Mouse (Mus musculus) frontal cortex, postnatal 10 days (tissue): ENCODE results near the gene St6galnac3.

Source experiments
- DNase-seq, 2 experiments: peaks; one replicate each; pipeline ENCODE4 v3.0.0; 2022; ENCODE audit warnings: low spot score in 2 of 2, mixed read lengths in 1 of 2

Gene St6galnac3

DNA sequence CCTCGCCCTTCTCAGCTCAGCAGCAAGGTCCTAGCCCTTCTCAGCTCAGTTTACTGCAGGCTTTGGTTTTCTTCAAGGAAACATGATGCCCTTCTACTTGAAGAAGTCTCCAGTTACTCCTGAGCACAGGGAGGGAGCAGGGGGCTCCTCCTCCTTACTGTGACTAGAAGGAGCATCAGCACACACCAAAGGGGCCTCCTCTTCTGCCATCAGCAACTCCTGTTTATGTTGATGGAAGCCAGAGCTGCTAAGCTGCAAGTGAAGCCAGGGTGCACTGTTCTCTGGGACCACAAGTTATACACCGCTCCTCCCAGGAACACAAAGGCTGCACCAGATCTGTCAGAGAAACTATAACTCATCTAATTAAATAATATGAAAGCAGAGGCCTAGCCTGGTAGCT, 34.4 kb downstream of the St6galnac3 start:
- no peak for DNase-seq

DNA sequence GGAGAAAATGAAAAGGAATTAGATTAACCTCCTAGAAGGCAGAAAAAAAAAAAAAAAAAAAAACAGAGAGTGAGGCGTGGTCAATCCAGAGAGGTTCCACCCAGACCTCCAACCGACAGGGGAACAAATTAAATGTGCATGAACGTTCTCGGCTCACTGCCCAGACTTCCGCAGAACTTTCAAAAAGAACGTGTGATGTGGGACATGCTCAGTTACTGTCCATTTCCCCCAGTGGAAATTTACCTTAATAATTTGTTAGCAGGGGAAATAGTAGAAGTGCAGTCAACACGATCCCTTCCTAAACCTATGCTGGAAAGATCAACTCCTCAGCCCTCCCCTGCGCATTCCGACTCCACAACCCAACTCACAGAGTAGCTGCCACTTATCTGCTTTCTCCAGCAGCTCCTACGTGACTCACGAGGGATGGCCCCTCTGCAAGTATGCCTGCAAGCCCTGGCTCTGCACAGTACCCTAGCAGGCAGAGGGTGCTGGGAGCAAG, 35.1 kb downstream of the St6galnac3 start:
- DNase-seq = no peak

DNA sequence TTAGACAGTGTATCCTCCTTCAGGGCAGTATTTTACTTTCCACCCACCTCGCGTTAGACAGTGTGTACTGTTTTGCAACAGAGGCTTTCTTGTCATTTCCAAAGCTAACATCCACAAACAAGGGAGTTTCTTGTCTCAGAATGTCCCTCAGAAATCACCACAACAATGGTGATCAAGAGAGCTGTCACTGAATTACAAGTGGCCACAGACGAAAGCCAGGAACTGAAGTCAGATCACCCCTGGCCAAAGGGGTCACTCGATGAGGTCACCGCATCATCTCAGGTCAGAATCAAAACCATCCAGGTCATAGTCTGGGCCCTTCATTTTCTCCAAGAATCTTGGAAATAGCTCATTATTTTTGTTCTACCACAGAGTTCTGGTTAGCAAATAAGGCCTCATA, 37.1 kb downstream of the St6galnac3 start:
- no peak for DNase-seq

DNA sequence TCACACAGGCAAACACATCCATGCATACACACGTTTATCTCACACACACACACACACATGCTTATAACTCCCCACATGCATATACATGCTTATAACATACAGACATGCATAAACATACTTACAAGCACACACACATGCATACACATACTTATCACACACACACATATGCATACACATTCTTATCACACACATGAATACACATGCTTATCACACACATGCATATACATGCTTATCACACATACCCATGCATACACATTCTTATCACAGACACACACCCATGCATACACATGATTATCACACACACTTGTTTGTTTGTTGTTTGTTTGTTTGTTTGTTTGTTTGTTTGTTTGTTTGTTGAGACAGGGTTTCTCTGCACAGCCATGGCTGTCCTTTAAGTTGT, 40.1 kb downstream of the St6galnac3 start:
- DNase-seq = no peak

DNA sequence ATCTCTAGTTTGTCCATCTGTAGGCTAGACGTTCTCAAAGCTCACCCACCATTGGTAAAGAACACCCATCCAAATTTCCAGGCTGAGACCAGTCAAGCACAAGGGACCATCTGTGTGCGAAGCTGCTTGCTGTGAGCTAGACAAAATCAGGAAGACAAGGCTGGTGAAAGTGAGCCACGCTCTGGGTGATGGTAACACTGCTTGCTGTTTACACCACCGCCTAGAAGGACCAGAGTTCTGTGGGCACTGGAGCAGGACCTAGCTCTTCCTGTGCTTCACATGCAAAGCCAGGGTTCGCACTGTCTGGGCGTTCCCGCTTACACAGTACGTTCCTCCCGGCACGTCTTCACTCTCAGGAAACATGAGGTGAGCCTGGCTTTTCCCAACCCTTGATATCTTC, 42.7 kb downstream of the St6galnac3 start:
- no peak for DNase-seq

DNA sequence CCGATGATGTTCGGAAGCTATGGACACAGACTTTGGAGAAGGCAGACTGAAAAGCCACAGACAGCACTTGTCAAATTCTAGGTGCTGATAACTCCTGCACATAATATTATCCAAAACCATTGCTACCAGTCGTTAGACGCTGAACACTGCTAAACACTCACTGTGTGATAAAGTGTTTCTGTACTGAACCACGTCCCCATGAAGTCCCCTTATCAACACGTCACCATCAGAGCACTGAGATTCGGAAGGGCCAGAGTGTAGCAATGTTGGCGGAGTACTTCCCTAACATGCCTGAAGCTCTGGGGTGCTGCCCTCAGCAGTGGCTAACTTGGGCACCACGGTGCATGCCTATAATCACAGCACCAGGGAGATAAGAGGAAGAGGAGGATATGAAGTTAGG, 43.3 kb downstream of the St6galnac3 start:
- no peak for DNase-seq

DNA sequence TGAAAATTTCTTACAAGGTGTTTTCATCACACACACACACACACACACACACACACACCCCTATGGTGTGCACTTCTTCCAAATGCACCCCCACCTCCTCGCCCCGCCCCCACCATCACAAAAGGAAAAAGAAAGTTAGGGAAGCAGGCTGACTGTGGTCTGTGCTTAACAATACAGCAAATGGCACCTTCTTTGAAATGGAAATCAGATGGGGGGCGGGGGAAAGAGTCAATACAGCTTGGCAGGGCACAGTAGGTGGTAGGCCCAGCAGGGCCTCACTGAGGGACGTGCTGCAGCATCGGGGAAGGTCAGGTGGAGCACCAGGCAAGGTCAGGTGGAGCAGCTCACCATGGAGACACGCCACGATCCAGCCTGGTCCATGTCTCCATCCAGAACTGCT, 49.1 kb downstream of the St6galnac3 start:
- DNase-seq = no peak

DNA sequence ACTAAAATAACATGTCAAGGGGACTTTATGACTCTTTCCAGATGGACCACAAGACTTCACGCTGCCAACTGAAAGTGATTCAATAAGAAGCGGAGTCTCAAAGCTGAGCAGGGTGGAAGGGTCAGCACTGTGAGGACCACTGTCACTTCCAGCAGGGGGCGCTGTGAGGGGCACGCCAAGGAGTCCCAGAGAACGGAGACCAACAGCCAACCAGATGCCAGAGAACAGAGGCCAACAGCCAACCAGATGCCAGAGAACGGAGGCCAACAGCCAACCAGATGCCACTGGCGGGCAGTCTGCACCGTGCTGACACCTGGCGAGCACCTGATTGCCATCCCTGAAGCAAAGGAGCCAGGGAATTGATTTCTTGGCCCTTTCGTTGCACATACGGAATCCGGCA, 49.9 kb downstream of the St6galnac3 start:
- no peak for DNase-seq

DNA sequence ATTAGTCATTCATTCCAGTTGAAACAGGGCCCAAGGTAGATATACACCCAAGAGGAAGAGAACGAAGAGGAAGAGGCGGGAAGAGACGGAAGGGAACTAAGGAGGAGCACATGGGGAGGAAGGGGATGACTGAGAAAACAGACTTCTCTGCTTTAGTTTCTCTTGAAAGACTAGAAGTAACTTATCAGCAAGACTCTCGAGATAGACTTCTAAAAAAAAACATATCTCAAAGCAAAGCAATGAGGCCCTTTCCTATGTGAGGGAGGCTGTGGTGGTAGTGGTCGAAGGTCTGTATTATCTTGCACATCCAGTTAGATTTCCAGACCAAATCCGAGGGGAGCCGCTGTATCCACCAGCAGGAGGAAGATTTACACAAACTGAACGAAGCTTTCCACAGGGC, 50.6 kb downstream of the St6galnac3 start:
- no peak for DNase-seq

DNA sequence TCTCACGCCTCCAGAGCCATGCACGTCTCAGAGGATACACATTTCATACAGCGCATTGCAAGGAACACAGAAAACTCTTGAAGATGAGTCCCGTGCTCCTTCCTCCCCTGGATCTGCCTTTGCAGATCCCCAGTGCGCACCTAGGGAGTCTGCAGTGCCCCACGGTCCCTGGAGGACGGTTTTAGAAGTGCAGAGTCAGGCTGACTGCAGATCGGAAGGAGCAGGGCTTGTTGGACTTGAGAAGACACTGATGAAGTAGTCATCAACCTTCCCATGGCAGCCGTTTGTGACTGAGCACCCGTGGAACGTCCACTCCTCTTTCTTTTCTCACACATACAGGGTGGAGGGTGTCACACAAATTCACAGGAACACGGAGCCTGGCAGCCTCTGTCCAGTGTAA, 51.5 kb downstream of the St6galnac3 start:
- no peak for DNase-seq

DNA sequence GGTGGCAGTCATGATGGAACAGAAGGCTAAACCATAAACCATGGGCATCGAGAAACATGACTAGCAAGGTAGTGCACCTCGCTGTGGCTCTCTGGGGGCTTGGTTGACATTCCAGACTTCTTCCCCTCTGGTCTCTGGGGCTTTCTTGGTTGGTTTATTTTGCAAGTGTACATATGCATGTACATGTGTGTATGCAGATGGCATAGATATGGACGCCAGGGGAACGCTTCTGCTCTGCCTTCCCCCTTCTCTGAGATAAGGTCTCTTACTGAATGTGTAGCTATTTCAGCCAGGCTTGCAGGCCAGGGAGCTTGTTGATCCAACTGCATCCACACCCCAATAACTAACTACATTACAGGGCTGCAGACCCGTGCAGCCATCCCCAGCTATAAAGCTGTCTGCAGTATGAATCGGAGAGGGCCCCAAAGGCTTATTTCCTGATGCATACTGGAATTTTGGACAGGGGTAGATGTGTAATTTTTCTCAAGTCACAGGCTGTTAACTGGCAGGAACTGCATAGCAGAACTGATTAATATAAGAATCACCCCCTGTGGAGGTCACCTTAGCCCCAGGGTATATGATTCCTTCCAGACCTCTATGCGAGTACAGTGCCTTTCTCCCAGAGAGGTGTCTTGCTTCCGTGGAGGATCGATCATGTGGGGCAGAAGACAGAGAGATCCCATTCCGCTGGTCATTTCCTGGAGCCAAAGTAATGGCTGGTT, 53.9 kb downstream of the St6galnac3 start:
- DNase-seq = no peak

DNA sequence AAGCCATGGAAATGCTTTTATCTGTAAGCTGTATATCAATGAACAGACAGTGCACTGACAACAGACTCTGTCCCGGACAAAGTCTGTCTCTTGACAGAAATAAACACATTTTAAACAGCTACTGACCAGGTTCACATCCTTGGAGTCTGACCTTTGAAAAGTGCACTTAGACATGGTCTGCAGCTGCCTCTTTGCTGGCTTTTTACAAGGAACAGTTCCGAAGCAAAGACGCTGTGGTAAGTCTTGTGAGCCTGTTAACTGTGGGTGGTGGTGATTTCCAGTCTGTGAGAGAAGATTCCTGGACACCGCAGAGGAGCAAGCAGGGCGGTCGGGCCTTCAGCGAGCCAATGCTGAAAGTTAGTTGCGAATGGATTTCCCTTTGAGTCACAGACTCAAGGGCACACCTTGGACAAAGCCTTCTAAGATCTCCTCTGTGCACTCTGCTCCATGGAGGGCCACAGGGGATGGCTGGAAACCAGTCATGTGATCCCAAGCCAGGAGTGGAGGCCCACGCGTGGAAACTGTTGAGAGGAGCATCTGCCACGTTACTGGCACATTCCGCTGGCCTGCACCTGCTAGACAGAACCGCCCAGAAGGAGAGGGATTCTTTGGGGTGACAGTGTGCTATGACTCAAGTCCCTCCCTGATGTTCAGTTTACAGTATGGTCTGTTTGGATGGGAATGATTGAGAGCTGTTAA, 55.1 kb downstream of the St6galnac3 start:
- no peak for DNase-seq

DNA sequence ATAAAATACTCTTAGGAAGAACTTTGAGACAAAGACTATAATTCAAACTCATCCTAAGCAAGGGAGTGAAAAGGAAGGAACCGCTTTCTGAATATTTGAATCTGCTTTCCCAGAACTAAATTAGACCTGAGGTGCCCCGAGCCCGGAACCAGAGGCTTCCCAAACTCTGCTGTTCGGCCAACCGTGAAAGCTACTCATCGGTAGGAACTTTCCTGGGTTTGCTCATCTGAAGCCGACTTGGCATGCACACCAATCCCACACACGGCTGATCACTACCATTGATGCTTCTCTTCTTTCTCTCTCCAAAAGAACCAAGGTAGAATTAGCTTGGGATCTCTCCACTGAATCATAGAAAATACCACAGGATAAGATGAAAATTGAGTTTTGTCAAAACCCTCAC, 55.6 kb downstream of the St6galnac3 start:
- DNase-seq = no peak

DNA sequence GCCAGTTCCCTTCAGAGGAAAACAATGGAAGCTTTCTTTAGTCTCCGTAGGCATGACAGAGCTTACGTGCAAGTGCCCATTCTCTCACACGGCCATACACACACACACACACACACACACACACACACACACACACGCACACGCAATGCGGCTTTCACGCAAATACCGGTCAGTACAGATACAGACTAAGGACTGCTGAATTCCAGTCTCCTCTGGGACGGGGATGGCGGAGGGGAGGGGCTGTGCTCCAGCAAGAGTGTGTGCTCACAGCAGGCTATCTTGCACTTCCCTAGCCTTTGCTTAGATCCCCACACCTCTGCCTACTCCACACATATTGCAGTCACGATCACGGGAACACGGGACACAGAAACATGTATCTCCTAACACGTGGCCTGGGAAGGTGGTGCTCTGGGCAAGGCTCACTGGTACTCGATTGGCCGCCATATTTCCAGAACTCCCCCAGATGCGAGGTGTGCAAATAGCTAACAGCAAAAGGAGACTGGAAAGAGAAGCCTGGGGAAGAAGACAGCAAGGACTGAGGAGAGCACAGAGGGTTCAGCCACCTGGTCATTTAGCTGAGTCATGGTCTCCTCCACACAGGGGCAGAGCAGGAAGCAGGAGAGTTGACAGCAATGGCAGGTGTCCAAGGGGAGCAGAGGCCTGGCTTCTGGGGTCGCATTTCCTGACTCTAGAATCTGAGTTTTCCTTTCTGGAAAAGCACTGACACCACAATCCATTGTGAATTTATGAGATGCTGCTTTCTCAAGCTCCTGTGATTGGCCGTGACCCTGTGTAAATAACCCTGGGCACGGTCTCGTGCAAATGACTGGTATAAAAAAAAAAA, 56.3 kb downstream of the St6galnac3 start:
- DNase-seq = no peak

DNA sequence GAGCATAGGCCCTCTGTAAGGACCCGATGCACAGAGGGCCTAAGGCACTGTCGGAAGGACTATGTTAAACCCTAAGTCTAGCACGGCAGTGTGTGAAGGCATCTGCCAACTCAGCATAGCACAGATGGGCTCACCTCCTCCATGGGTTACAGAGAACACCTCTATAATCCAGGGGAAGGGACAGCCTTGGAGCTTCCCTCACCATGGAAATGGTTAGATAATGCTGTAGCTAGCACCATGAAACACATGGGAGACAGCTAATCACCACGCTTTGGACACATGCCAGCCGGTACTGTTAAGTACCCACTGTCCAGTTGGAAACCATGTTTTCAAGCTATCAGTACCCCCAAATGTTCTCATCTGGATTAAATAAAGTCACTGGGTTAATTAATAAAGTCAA, 60.3 kb downstream of the St6galnac3 start:
- no peak for DNase-seq

DNA sequence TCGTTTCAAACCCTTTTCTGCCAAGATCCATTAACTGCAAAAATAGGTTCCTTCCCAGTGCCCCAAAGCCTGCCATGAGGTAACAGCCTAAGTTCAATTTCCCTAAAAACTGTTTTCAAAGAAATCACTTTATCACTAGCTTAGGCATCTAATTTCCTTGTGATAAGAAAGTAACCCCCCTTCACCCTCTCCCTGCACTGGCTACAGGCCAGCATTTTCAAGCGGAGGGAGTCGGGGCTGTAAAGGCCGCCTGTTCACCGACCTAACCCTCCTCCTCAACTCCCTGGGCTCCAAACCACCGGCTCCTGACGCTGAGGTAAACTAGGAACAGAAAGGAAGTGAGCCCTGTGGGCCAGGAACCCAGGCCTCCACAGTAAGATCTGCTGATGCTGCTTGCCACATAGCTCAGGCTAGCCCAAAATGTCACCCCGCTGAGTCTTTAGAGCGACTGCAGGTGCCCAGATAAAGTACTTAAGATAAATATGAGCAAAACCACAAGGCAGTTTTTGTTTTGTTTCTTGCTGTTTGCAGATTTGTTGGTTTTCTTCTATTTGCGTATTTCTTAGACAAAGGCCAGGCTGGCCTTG, 61.0 kb downstream of the St6galnac3 start:
- DNase-seq = no peak

DNA sequence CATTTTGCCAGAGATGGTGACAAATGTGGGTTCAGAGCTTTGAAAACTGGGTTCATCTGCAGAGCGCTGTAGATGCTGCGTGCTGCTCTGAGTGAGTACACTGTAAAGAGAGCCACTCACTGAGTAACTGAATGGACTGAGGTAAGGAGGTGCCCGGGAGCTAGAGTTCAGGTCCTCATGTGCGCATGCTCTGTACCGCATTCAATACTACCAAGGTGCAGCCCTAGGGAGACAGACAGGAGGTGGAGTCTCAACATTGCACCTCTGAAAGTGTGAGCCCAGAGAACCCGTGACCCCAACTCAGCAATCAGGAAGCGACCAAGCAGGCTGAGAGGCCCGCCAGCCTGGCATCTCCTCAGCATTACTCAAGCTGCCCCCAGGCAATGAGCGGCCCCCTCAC, 62.2 kb downstream of the St6galnac3 start:
- no peak for DNase-seq

DNA sequence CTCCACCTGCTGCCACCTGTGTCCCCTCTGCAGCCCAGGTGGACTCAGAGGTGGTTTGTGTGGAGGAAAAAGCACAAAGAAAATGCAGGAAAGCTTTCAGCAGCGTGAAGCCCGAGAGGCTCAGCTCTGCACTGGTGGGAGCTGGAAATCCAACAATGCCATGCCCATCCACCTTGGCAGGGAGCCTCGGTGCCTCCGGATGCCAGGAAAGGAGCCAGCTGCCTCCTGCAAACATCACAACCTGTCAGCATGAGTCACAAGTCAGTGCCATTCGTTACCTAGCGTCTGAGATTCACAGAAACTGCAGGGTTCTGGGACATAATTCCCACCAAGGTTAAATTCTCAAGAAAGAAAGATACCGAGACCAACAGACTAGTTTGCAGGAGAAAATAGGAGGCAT, 63.0 kb downstream of the St6galnac3 start:
- no peak for DNase-seq

DNA sequence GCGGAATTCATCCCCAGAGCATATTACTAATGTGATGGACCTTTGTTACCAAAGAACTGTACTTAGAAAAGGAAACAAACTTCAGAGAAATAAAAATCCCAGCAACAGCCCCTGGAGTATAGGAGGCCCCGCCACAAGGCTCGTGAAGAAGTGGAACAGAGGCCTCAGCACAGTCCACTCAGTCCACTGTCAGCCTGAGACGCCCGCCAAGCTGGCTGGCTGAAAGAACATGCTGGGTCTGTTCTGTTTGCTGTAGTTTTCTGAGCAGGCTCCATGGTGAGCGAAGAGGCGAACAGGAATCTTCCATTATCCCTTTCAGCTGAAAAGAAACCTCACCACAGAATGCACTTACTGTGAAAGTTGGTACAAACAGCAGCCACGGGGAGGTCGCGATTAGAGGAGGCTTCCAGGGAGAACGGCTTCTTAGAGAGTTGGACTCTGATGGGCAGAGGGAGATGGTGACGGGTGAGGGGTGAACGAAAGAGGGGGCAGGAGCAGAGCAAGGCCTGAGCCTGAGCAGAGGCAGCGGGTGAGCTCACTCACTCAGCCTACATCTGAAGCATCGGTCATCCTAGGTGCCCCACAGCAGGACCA, 65.3 kb downstream of the St6galnac3 start:
- no peak for DNase-seq

DNA sequence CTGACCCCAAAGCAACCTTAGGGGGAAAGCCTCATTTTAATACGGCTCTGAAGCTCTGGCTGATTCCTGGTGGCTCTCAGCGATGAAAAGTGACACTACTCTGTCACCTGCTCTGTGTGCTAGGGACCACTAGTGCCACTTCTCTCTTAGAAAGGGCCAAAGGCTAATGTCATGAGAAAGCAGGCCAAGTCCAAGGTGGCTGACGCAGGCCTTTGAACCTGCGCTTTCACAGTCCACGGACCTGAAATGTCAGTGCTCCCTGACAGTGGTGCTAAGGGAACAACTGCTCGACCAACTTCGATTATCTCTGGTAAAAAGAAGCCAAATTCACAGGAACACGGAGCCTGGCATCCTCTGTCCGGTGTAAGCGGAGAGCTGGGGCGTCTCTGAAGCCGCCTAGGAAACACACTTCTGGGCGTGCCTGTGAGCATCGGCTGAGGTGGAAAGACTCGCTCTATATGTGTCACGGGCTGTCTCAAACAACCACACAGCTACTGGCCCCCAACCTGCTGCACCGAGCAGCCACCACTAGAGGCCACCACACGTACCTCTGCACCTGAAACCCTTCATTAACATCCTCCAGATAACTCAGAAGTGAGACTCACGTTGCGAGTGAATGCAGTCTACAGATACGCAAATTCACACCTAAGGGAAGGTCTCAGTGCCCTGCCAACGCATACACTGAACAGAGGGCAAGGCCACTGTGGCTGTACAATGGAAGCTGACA, 66.8 kb downstream of the St6galnac3 start:
- no peak for DNase-seq

DNA sequence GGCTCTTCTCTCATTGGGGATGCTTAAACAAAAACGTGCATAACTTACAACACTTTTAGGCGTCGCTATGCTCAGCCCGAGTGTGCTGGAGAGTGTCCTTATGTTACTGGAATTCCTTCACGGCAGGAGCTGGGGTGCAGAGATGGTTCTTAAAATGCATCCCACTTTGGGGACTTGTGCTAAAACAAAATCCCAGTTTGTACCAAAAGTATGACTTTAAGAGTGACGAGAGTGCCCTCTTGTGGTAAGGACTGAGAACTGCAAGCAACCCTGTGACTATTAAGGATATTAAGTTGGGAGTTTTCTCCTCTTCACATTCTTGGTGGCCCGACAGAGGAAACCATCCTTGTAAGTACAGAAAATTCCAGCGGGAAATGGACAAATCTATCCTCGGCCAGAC, 69.9 kb downstream of the St6galnac3 start:
- DNase-seq = peak; percentile 56 to 73
